Mouse (Mus musculus) kidney, adult 18-20 months (tissue): ENCODE results near the gene Ildr1.

Source experiments
- DNase-seq: peaks from one replicate; pipeline ENCODE4 v3.0.0; 2021

The Ildr1 gene

DNA sequence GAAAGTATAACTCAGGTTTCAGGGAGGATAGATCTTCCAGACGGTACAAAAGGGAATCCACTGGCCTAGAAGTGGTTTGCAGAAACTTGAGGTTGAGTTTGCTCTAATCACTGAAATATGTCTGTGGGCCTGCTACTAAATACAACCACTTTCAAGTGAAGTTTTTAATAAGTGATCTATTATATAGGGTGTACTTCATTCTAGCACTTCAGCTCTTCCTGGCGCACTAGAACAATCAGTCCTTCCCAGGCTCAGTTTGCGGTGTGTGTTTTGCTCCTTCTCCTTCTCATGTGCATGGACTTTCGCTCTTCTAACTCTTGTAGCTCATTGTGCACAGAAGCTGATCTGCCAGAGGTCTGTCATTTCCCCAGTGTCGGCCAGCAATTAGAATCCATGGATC, 79.2 kb downstream of the Ildr1 start:
- DNase-seq, result no peak

- no peak for DNase-seq
Observed at GRCm38 (mm10) chr16:36775658-36776057, 81.9 kb downstream of the Ildr1 start.
